Mouse (Mus musculus) CH12.LX (cell line): ENCODE data around the gene Ttll6. TPM values are rescaled to one million over a fixed set of nuclear protein-coding genes. Genes with fewer than 3 reads are reported as not detected.
A peak's percentile ranks its signal among the peaks of the same experiment; 100 is the strongest.

ENCODE experiments used
- DNase-seq: peaks from one replicate; pipeline ENCODE4 v3.0.0-alpha.2; 2013; ENCODE audit errors: extremely low read depth
- H3K27ac ChIP-seq: 2 replicates; pipeline ENCODE4 v1.5.1; 2012; ENCODE audit warnings: low read depth, mild to moderate bottlenecking, control low read depth, moderate library complexity; ENCODE audit not compliant: insufficient read depth
- H3K27me3 ChIP-seq: replicated peaks from 2 replicates; pipeline ENCODE3; 2012; ENCODE audit warnings: inconsistent platforms
- H3K36me3 ChIP-seq, 2 experiments: replicated peaks in 1 of 2; 2 replicates each; pipeline versions ENCODE3 to v1.6.1; 2012; ENCODE audit warnings: inconsistent platforms in 1 of 2, low read length in 1 of 2, mild to moderate bottlenecking in 1 of 2, mixed read lengths in 1 of 2, moderate library complexity in 1 of 2; ENCODE audit not compliant: control insufficient read depth in 1 of 2, insufficient read depth in 1 of 2
- H3K4me1 ChIP-seq, 2 experiments: 2 replicates each; pipeline ENCODE4 v1.6.1; 2012; ENCODE audit warnings: inconsistent platforms in 1 of 2, moderate library complexity in 1 of 2; ENCODE audit not compliant: insufficient read depth in 2 of 2, control insufficient read depth in 1 of 2
- H3K4me2 ChIP-seq: 2 replicates; pipeline ENCODE4 v1.6.1; 2012; ENCODE audit warnings: low read depth, mild to moderate bottlenecking, control low read depth; ENCODE audit not compliant: poor library complexity, insufficient read depth, severe bottlenecking
- H3K4me3 ChIP-seq, 3 experiments: fragments of 150-350 bp in 1 of 3; sonication (generic) in 1 of 3; replicated peaks in 1 of 3; 2 replicates each; pipeline versions ENCODE3 to v1.5.1; 2011 to 2012; ENCODE audit warnings: low read depth in 2 of 3, low read length in 2 of 3, mild to moderate bottlenecking in 2 of 3, moderate library complexity in 2 of 3, control low read depth in 1 of 3, improper control_type of control experiment in 1 of 3, inconsistent platforms in 1 of 3, mixed read lengths in 1 of 3; ENCODE audit not compliant: poor library complexity in 1 of 3
- H3K79me2 ChIP-seq: replicated peaks from 2 replicates; pipeline ENCODE4 v1.6.1; 2012; ENCODE audit warnings: mild to moderate bottlenecking, moderate library complexity; ENCODE audit not compliant: control insufficient read depth, poor library complexity, insufficient read depth, severe bottlenecking; ENCODE audit errors: extremely low read depth
- H3K9ac ChIP-seq: 2 replicates; pipeline ENCODE4 v1.6.1; 2012; ENCODE audit warnings: low read depth, mild to moderate bottlenecking, control low read depth, moderate library complexity; ENCODE audit not compliant: insufficient read depth
- H3K9me3 ChIP-seq: replicated peaks from 2 replicates; pipeline ENCODE3; 2012; ENCODE audit warnings: low read length, inconsistent platforms, mixed read lengths
- BHLHE40 ChIP-seq: IDR thresholded peaks from 2 replicates; pipeline ENCODE4 v1.6.1; 2011; ENCODE audit warnings: mild to moderate bottlenecking, low read depth, low read length, improper control_type of control experiment
- CHD1 ChIP-seq: IDR thresholded peaks from 2 replicates; pipeline ENCODE4 v1.6.1; 2012; ENCODE audit warnings: low read depth, low read length, improper control_type of control experiment, inconsistent platforms
- CHD2 ChIP-seq: IDR thresholded peaks from 2 replicates; pipeline ENCODE4 v1.6.1; 2011; ENCODE audit warnings: low read length, improper control_type of control experiment
- CTCF ChIP-seq, 2 experiments: IDR thresholded peaks in 1 of 2; conservative IDR thresholded peaks in 1 of 2; 2 replicates each; pipeline ENCODE4 v1.5.1; 2011 to 2012; ENCODE audit warnings: low read depth in 2 of 2, low read length in 2 of 2, improper control_type of control experiment in 1 of 2, inconsistent platforms in 1 of 2, mild to moderate bottlenecking in 1 of 2, moderate library complexity in 1 of 2
- ELF1 ChIP-seq: IDR thresholded peaks from 2 replicates; pipeline ENCODE4 v1.6.1; 2014; ENCODE audit warnings: low read depth, mild to moderate bottlenecking, inconsistent platforms, low read length, improper control_type of control experiment
- EP300 ChIP-seq: IDR thresholded peaks from 2 replicates; pipeline ENCODE4 v1.6.1; 2011; ENCODE audit warnings: low read length, improper control_type of control experiment
- ETS1 ChIP-seq: conservative IDR thresholded peaks from 2 replicates; pipeline ENCODE4 v1.6.1; 2012; ENCODE audit warnings: low read depth, mild to moderate bottlenecking, inconsistent platforms, low read length, improper control_type of control experiment, moderate library complexity
- GABPA ChIP-seq: IDR thresholded peaks from 2 replicates; pipeline ENCODE4 v1.6.1; 2012; ENCODE audit warnings: low read depth, low read length, improper control_type of control experiment, inconsistent platforms; ENCODE audit not compliant: insufficient replicate concordance
- HCFC1 ChIP-seq: IDR thresholded peaks from 2 replicates; pipeline ENCODE4 v1.6.1; 2012; ENCODE audit warnings: low read depth, mild to moderate bottlenecking, inconsistent platforms, low read length, improper control_type of control experiment
- IRF4 ChIP-seq: IDR thresholded peaks from 2 replicates; pipeline ENCODE4 v1.6.1; 2014; ENCODE audit warnings: low read depth, mild to moderate bottlenecking, inconsistent platforms, low read length, improper control_type of control experiment
- JUN ChIP-seq: IDR thresholded peaks from 2 replicates; pipeline ENCODE4 v1.6.1; 2011; ENCODE audit warnings: low read depth, mild to moderate bottlenecking, low read length, improper control_type of control experiment, moderate library complexity; ENCODE audit not compliant: insufficient read depth
- JUND ChIP-seq: conservative IDR thresholded peaks from 2 replicates; pipeline ENCODE4 v1.6.1; 2011; ENCODE audit warnings: low read depth, low read length, improper control_type of control experiment
- KAT2A ChIP-seq: IDR thresholded peaks from 2 replicates; pipeline ENCODE4 v1.6.1; 2012; ENCODE audit warnings: low read length, improper control_type of control experiment, inconsistent platforms; ENCODE audit not compliant: insufficient replicate concordance
- MAFK ChIP-seq: IDR thresholded peaks from 2 replicates; pipeline ENCODE4 v1.6.1; 2011; ENCODE audit warnings: low read length, improper control_type of control experiment; ENCODE audit not compliant: insufficient replicate concordance
- MAX ChIP-seq: IDR thresholded peaks from 2 replicates; pipeline ENCODE4 v1.6.1; 2011; ENCODE audit warnings: low read length, improper control_type of control experiment
- MAZ ChIP-seq: IDR thresholded peaks from 2 replicates; pipeline ENCODE4 v1.6.1; 2012; ENCODE audit warnings: low read depth, mild to moderate bottlenecking, inconsistent platforms, low read length, improper control_type of control experiment, moderate library complexity
- MEF2A ChIP-seq: IDR thresholded peaks from 2 replicates; pipeline ENCODE4 v1.6.1; 2014; ENCODE audit warnings: low read depth, mild to moderate bottlenecking, inconsistent platforms, low read length, improper control_type of control experiment, borderline replicate concordance
- MXI1 ChIP-seq: IDR thresholded peaks from 2 replicates; pipeline ENCODE4 v1.6.1; 2011; ENCODE audit warnings: mild to moderate bottlenecking, low read depth, low read length, improper control_type of control experiment
- MYC ChIP-seq: IDR thresholded peaks from 2 replicates; pipeline ENCODE4 v1.6.1; 2011; ENCODE audit warnings: low read depth, mild to moderate bottlenecking, improper control_type of control experiment, low read length
- NELFE ChIP-seq: IDR thresholded peaks from 2 replicates; pipeline ENCODE4 v1.6.1; 2011; ENCODE audit warnings: low read depth, low read length, improper control_type of control experiment
- PAX5 ChIP-seq: IDR thresholded peaks from 2 replicates; pipeline ENCODE4 v1.6.1; 2012; ENCODE audit warnings: low read length, inconsistent platforms, mixed read lengths
- POLR2A ChIP-seq: IDR thresholded peaks from 2 replicates; pipeline ENCODE4 v1.6.1; 2011; ENCODE audit warnings: low read depth, mild to moderate bottlenecking, improper control_type of control experiment, low read length
- POLR2AphosphoS2 ChIP-seq: IDR thresholded peaks from 2 replicates; pipeline ENCODE4 v1.6.1; 2011; ENCODE audit warnings: low read depth, low read length, improper control_type of control experiment
- RAD21 ChIP-seq: IDR thresholded peaks from 2 replicates; pipeline ENCODE4 v1.6.1; 2011; ENCODE audit warnings: low read depth, mild to moderate bottlenecking, low read length, improper control_type of control experiment, moderate library complexity
- RCOR1 ChIP-seq: conservative IDR thresholded peaks from 2 replicates; pipeline ENCODE4 v1.6.1; 2012; ENCODE audit warnings: low read depth, mild to moderate bottlenecking, inconsistent platforms, low read length, improper control_type of control experiment
- SIN3A ChIP-seq: IDR thresholded peaks from 2 replicates; pipeline ENCODE4 v1.6.1; 2012; ENCODE audit warnings: low read length, improper control_type of control experiment, inconsistent platforms
- TBP ChIP-seq: conservative IDR thresholded peaks from 2 replicates; pipeline ENCODE4 v1.6.1; 2011; ENCODE audit warnings: low read depth, low read length, improper control_type of control experiment
- TCF12 ChIP-seq: IDR thresholded peaks from 2 replicates; pipeline ENCODE4 v1.6.1; 2014; ENCODE audit warnings: low read depth, mild to moderate bottlenecking, inconsistent platforms, low read length, improper control_type of control experiment
- UBTF ChIP-seq: IDR thresholded peaks from 2 replicates; pipeline ENCODE4 v1.6.1; 2012; ENCODE audit warnings: low read depth, mild to moderate bottlenecking, inconsistent platforms, low read length, improper control_type of control experiment, moderate library complexity
- USF1 ChIP-seq: IDR thresholded peaks from 2 replicates; pipeline ENCODE4 v1.6.1; 2014; ENCODE audit warnings: low read depth, mild to moderate bottlenecking, inconsistent platforms, low read length, improper control_type of control experiment
- USF2 ChIP-seq: conservative IDR thresholded peaks from 2 replicates; pipeline ENCODE4 v1.6.1; 2011; ENCODE audit warnings: low read depth, low read length, improper control_type of control experiment
- ZC3H11A ChIP-seq: IDR thresholded peaks from 2 replicates; pipeline ENCODE4 v1.6.1; 2012; ENCODE audit warnings: low read depth, mild to moderate bottlenecking, inconsistent platforms, low read length, improper control_type of control experiment
- ZKSCAN1 ChIP-seq: IDR thresholded peaks from 2 replicates; pipeline ENCODE4 v1.6.1; 2012; ENCODE audit warnings: low read depth, inconsistent platforms, low read length, improper control_type of control experiment, borderline replicate concordance
- ZMIZ1 ChIP-seq: IDR thresholded peaks from 2 replicates; pipeline ENCODE4 v1.6.1; 2012; ENCODE audit warnings: low read depth, mild to moderate bottlenecking, inconsistent platforms, low read length, improper control_type of control experiment
- ZNF384 ChIP-seq: IDR thresholded peaks from 2 replicates; pipeline ENCODE4 v1.6.1; 2012; ENCODE audit warnings: low read depth, low read length, improper control_type of control experiment, inconsistent platforms
- dilution Hi-C: fragments of 300-500 bp; cut with MboI; formaldehyde crosslinking; loops from 2 replicates; pipeline ENCODE4 v1.14.3; 2020; ENCODE audit warnings: low sequenced_read_pairs; ENCODE audit not compliant: extremely low pct_unique_long_range_greater_than_20kb, extremely low pct_ligation_motif_present
- in situ Hi-C: fragments of 300-500 bp; cut with MboI; formaldehyde crosslinking; loops from 3 replicates; pipeline ENCODE4 v1.14.3; 2019; ENCODE audit warnings: low sequenced_read_pairs, low pct_ligation_motif_present, low pct_unique_long_range_greater_than_20kb, mixed read lengths
- polyA plus RNA-seq: library from polyadenylated mRNA; unstranded; fragments of >175 nt; gene quantifications from 2 replicates; pipeline ENCODE4 v1.2.1, GENCODE M21; 2012; ENCODE audit warnings: low read depth; ENCODE audit not compliant: insufficient read length
- total RNA-seq, 2 experiments: library from RNA; depleted of rRNA; stranded (reverse); fragments of 300-350 nt in 1 of 2; fragments of >200 nt in 1 of 2; gene quantifications; 2 replicates each; pipeline ENCODE4 v1.2.3; 2012 to 2014

Gene Ttll6
- total and polyA plus RNA-seq, 3 experiments: 0.09 TPM; not detected in 2

- Histone ChIP-seq H3K27me3 (peaks cover 84% of the 10 kb centered on the region), H3K9ac (no peak overlapping the region), H3K36me3 (no peaks in the 10 kb centered on the region), H3K4me3 (peak overlapping the region in 2 of 3 experiments; percentile 1 to 20), H3K4me2 (peak overlapping the region; percentile 68), H3K9me3 (no peaks in the 10 kb centered on the region), H3K79me2 (no peaks in the 10 kb centered on the region), H3K27ac (no peak overlapping the region), H3K4me1 (peaks cover 0 to 12% of the 10 kb centered on the region in 2 experiments; a peak in 2 of 4 replicates)
- dilution Hi-C loops (no loop called here), in situ Hi-C loops (no loop called here)
- TF ChIP-seq EP300: no peak
- no peak for TF ChIP-seq MAX
- TF ChIP-seq CHD2: no peak
- no peak for TF ChIP-seq MYC
- TF ChIP-seq NELFE: no peak
- TF ChIP-seq ETS1: 0 out of 2 replicates have a peak, but pooled peaks have one; percentile 26
- TF ChIP-seq POLR2A: no peak
- TF ChIP-seq ELF1: no peak
- no peak for TF ChIP-seq USF2
- TF ChIP-seq RAD21: no peak
- no peak for TF ChIP-seq JUN
- no peak for TF ChIP-seq SIN3A
- peak; percentile 77 for TF ChIP-seq BHLHE40
- no peak for TF ChIP-seq ZC3H11A
- TF ChIP-seq CHD1: no peak
- no peak for TF ChIP-seq ZKSCAN1
- no peak for TF ChIP-seq ZNF384
- no peak for TF ChIP-seq RCOR1
- no peak for TF ChIP-seq HCFC1
- no peak for TF ChIP-seq JUND
- no peak for TF ChIP-seq MEF2A
- 0 out of 2 replicates have a peak, but pooled peaks have one; percentile 28 for TF ChIP-seq MAZ
- no peak for TF ChIP-seq CTCF (conservative IDR thresholded peaks at IDR 0.05 in 1 of 2, IDR thresholded peaks at IDR 0.05 in 1 of 2; ENCODE audit: low read depth in 2 of 2, low read length in 2 of 2)
- no peak for TF ChIP-seq ZMIZ1
- no peak for TF ChIP-seq POLR2AphosphoS2
- TF ChIP-seq PAX5: no peak
- TF ChIP-seq UBTF: no peak
- no peak for TF ChIP-seq TBP
- no peak for TF ChIP-seq GABPA
- TF ChIP-seq MXI1: no peak
- TF ChIP-seq USF1: no peak
- no peak for TF ChIP-seq KAT2A
- peak; percentile 44; the same call in 1 of the 2 replicates for TF ChIP-seq IRF4
- no peak for TF ChIP-seq MAFK
- no peak for TF ChIP-seq TCF12
- DNase-seq: peak; percentile 59
These were observed 9.3 kb upstream of the Ttll6 start for GRCm38 (mm10) chr11:96124052-96124914.
